36 mouse cellular contexts compared by ENCODE assay signal in genomic region chr6:85447351-85447750, GRCm38 (mm10). TPM values are rescaled to one million over a fixed set of nuclear protein-coding genes. Genes with fewer than 3 reads are reported as not detected.
"Had no signal": no experiment of that assay in that cellular context is flagged by ENCODE, and none has a peak within 500 bp of the region (broad histone marks: within the 10 kb centered on the region; RNA-seq: fewer than 3 reads in every experiment).

No protein-coding gene starts in this region.

- H3K27ac ChIP-seq: embryonic facial prominence, embryonic 10.5 days; embryonic facial prominence, embryonic 12.5 days; embryonic facial prominence, embryonic 13.5 days; embryonic facial prominence, embryonic 15.5 days; forebrain, embryonic 10.5 days; forebrain, embryonic 12.5 days; forebrain, embryonic 13.5 days; forebrain, embryonic 15.5 days; gastrocnemius, adult 2 months; heart, adult 2 months had no signal

- DNase-seq: cerebellum, adult 8-10 months; cerebellum, adult 9-10 months; cerebellum, postnatal 10 days; cerebellum, postnatal 14 days; embryo, embryonic 11 days; gastrocnemius, adult 2 months; gastrocnemius, postnatal 10 days; gastrocnemius, postnatal 14 days; gastrocnemius, postnatal 25 days; gastrocnemius, postnatal 36 days; heart, adult 18-20 months; heart, adult 2 months had no signal

- H3K9ac ChIP-seq: embryonic facial prominence, embryonic 12.5 days; embryonic facial prominence, embryonic 13.5 days; embryonic facial prominence, embryonic 15.5 days; forebrain, embryonic 12.5 days; forebrain, embryonic 13.5 days; forebrain, embryonic 15.5 days had no signal

- H3K4me3 ChIP-seq: embryonic facial prominence, embryonic 10.5 days; embryonic facial prominence, embryonic 12.5 days; embryonic facial prominence, embryonic 13.5 days; embryonic facial prominence, embryonic 15.5 days; erythroblast, embryonic 14.5 days; forebrain, embryonic 10.5 days; forebrain, embryonic 12.5 days; forebrain, embryonic 13.5 days; forebrain, embryonic 15.5 days; gastrocnemius, adult 2 months; heart, adult 2 months had no signal

- H3K27me3 ChIP-seq: embryonic facial prominence, embryonic 12.5 days; embryonic facial prominence, embryonic 13.5 days; embryonic facial prominence, embryonic 15.5 days; forebrain, embryonic 12.5 days; forebrain, embryonic 13.5 days; forebrain, embryonic 15.5 days had no signal

- H3K9me3 ChIP-seq: embryonic facial prominence, embryonic 10.5 days; embryonic facial prominence, embryonic 12.5 days; embryonic facial prominence, embryonic 13.5 days; embryonic facial prominence, embryonic 15.5 days; forebrain, embryonic 10.5 days; forebrain, embryonic 12.5 days; forebrain, embryonic 13.5 days; forebrain, embryonic 15.5 days had no signal

- H3K4me2 ChIP-seq: embryonic facial prominence, embryonic 12.5 days; embryonic facial prominence, embryonic 13.5 days; embryonic facial prominence, embryonic 15.5 days; forebrain, embryonic 12.5 days; forebrain, embryonic 13.5 days; forebrain, embryonic 15.5 days had no signal

- ATAC-seq: forebrain, embryonic 13.5 days; forebrain, embryonic 14.5 days; forebrain, embryonic 15.5 days; forebrain, embryonic 16.5 days had no signal

RNA-seq across cellular contexts. Expression of gene Noto, which starts 23.7 kb away (rescaled TPM):
- total RNA-seq: common myeloid progenitor, adult 5-6 weeks; gastrocnemius, adult 18-20 months; gastrocnemius, adult 2 months; gastrocnemius, adult 8-10 months; gastrocnemius, postnatal 10 days; gastrocnemius, postnatal 14 days; gastrocnemius, postnatal 25 days; gastrocnemius, postnatal 36 days; gastrocnemius, postnatal 4 days; granulocyte monocyte progenitor cell, adult 5-6 weeks; heart, adult 18-20 months; heart, adult 2 months; heart, adult 8-10 months had no signal
- polyA plus RNA-seq: cerebellum, adult 2 months; cortical plate, adult 2 months; embryonic facial prominence, embryonic 10.5 days; embryonic facial prominence, embryonic 11.5 days; embryonic facial prominence, embryonic 12.5 days; embryonic facial prominence, embryonic 13.5 days; embryonic facial prominence, embryonic 14.5 days; embryonic facial prominence, embryonic 15.5 days; erythroblast, embryonic 14.5 days; forebrain, embryonic 10.5 days; forebrain, embryonic 11.5 days; forebrain, embryonic 12.5 days; forebrain, embryonic 13.5 days; forebrain, embryonic 14.5 days; forebrain, embryonic 15.5 days; forebrain, embryonic 16.5 days; frontal cortex, adult 2 months; gonadal fat pad, adult 2 months; heart, adult 2 months had no signal

RNA-seq across cellular contexts. Expression of gene Fbxo41, which starts 55.4 kb away (rescaled TPM):
- total RNA-seq: gastrocnemius, adult 18-20 months; gastrocnemius, adult 8-10 months; gastrocnemius, postnatal 25 days; granulocyte monocyte progenitor cell, adult 5-6 weeks; heart, adult 18-20 months had no signal
- polyA plus RNA-seq: erythroblast, embryonic 14.5 days had no signal
